10 mouse cellular contexts compared by ENCODE assay signal in genomic region chr6:112879154-112879553, GRCm38 (mm10).
DNase-seq lines count a peak whose midpoint lies in the region; ATAC-seq and TF ChIP-seq lines count a peak whose summit lies in the region.
"Had no signal": no experiment of that assay in that cellular context is flagged by ENCODE, and none has a peak within 500 bp of the region (broad histone marks: within the 10 kb centered on the region; RNA-seq: fewer than 3 reads in every experiment).

No protein-coding gene starts in this region.

- peak; percentile 42 to 63 for DNase-seq in adrenal gland, adult (ENCODE audit: inconsistent age in 2 of 2, low spot score in 1 of 2)
- no peak for DNase-seq in adrenal gland, adult 8-10 months
- DNase-seq in midbrain, embryonic 10.5 days (ENCODE audit: low spot score) = no peak
- no peak for DNase-seq in midbrain, embryonic 11.5 days (ENCODE audit: low spot score, missing footprints)
- no peak for DNase-seq in spleen, adult 12 weeks (ENCODE audit: low spot score)
- no peak for DNase-seq in yolk sac, embryonic 10.5 days (ENCODE audit: low spot score)

- no peaks in the 10 kb centered on the region for H3K27me3 ChIP-seq in midbrain, embryonic 10.5 days (ENCODE audit: low read depth, poor library complexity, severe bottlenecking)
- H3K27me3 ChIP-seq in midbrain, embryonic 11.5 days (ENCODE audit: control insufficient read depth, insufficient read depth, low read length) = no peaks in the 10 kb centered on the region
- H3K27me3 ChIP-seq in hindbrain, embryonic 12.5 days = no peaks in the 10 kb centered on the region
- H3K27me3 ChIP-seq: neural tube, embryonic 12.5 days; stomach, embryonic 15.5 days had no signal

- H3K9me3 ChIP-seq in midbrain, embryonic 10.5 days (replicated peaks) = no peaks in the 10 kb centered on the region
- no peaks in the 10 kb centered on the region for H3K9me3 ChIP-seq in midbrain, embryonic 11.5 days (ENCODE audit: control insufficient read depth, low read length)
- no peaks in the 10 kb centered on the region for H3K9me3 ChIP-seq in hindbrain, embryonic 12.5 days (replicated peaks)
- H3K9me3 ChIP-seq: neural tube, embryonic 12.5 days; stomach, embryonic 15.5 days had no signal

- H3K36me3 ChIP-seq in midbrain, embryonic 10.5 days = peaks cover 72% of the 10 kb centered on the region
- H3K36me3 ChIP-seq in midbrain, embryonic 11.5 days (ENCODE audit: control insufficient read depth, insufficient read depth, low read length) = no peaks in the 10 kb centered on the region; the same call in 1 of the 2 replicates
- no peaks in the 10 kb centered on the region for H3K36me3 ChIP-seq in hindbrain, embryonic 12.5 days
- H3K36me3 ChIP-seq: neural tube, embryonic 12.5 days; stomach, embryonic 15.5 days had no signal

- TF ChIP-seq POLR2A in olfactory bulb, adult 2 months (IDR thresholded peaks at IDR 0.05; ENCODE audit: insufficient read depth, low read depth, low read length) = no peak

- H3K4me3 ChIP-seq in midbrain, embryonic 10.5 days = no peak overlapping the region
- H3K4me3 ChIP-seq in midbrain, embryonic 11.5 days (ENCODE audit: low read depth, low read length) = no peak overlapping the region
- H3K4me3 ChIP-seq in hindbrain, embryonic 12.5 days = no peak overlapping the region
- H3K4me3 ChIP-seq in olfactory bulb, adult 2 months (ENCODE audit: insufficient read depth, low read depth, low read length) = no peak overlapping the region
- H3K4me3 ChIP-seq: neural tube, embryonic 12.5 days; stomach, embryonic 15.5 days had no signal

- no peak for TF ChIP-seq CTCF in olfactory bulb, adult 2 months (IDR thresholded peaks at IDR 0.05; ENCODE audit: insufficient read depth, low read depth, low read length)

- no peak for ATAC-seq in midbrain, embryonic 11.5 days (ENCODE audit: low FRiP score)
- no peak for ATAC-seq in hindbrain, embryonic 12.5 days (ENCODE audit: low FRiP score)

- no peak overlapping the region for H3K9ac ChIP-seq in midbrain, embryonic 11.5 days (ENCODE audit: low read length)
- H3K9ac ChIP-seq in hindbrain, embryonic 12.5 days = no peak overlapping the region
- H3K9ac ChIP-seq: neural tube, embryonic 12.5 days; stomach, embryonic 15.5 days had no signal

- 95% methylated on average over 5 of the region's 5 CpGs for WGBS in midbrain, embryonic 10.5 days
- 85% methylated on average over 5 of the region's 5 CpGs for WGBS in midbrain, embryonic 11.5 days
- 74% methylated on average over 5 of the region's 5 CpGs for WGBS in hindbrain, embryonic 12.5 days
- 33% methylated on average over 5 of the region's 5 CpGs for WGBS in olfactory bulb, adult 2 months

- H3K27ac ChIP-seq in midbrain, embryonic 10.5 days (replicated peaks) = peak overlapping the region; percentile 83
- no peak overlapping the region for H3K27ac ChIP-seq in midbrain, embryonic 11.5 days (ENCODE audit: low read depth, low read length)
- H3K27ac ChIP-seq in hindbrain, embryonic 12.5 days = 0 out of 2 replicates have a peak overlapping the region, but pooled peaks have one; percentile 89
- peak overlapping the region; percentile 74 for H3K27ac ChIP-seq in olfactory bulb, adult 2 months (ENCODE audit: insufficient read depth, low read depth, low read length)
- H3K27ac ChIP-seq: stomach, embryonic 15.5 days had no signal

- H3K4me1 ChIP-seq in midbrain, embryonic 10.5 days = peaks cover 69% of the 10 kb centered on the region
- H3K4me1 ChIP-seq in midbrain, embryonic 11.5 days (ENCODE audit: control insufficient read depth, insufficient read depth, low read length) = peaks cover 43% of the 10 kb centered on the region
- peaks cover 53% of the 10 kb centered on the region for H3K4me1 ChIP-seq in hindbrain, embryonic 12.5 days
- H3K4me1 ChIP-seq in olfactory bulb, adult 2 months (ENCODE audit: control insufficient read depth, insufficient read depth, low read length) = peaks cover 24% of the 10 kb centered on the region
- H3K4me1 ChIP-seq: stomach, embryonic 15.5 days had no signal

- H3K4me2 ChIP-seq in midbrain, embryonic 11.5 days = no peak overlapping the region
- H3K4me2 ChIP-seq in hindbrain, embryonic 12.5 days (replicated peaks) = no peak overlapping the region
- H3K4me2 ChIP-seq: stomach, embryonic 15.5 days had no signal

Comparison
In these comparisons a context has a peak if more than half of its experiments do, and no peak if none do; other contexts are left out.
1. DNase-seq: peak in adrenal gland, adult (2 of 2); none in adrenal gland, adult 8-10 months (single experiment), midbrain, embryonic 10.5 days (single experiment), midbrain, embryonic 11.5 days (single experiment), spleen, adult 12 weeks (single experiment) and yolk sac, embryonic 10.5 days (single experiment).